Mouse (Mus musculus) common myeloid progenitor, adult 5-6 weeks (primary cell): ENCODE results near the gene Myh9. TPM values are rescaled to one million over a fixed set of nuclear protein-coding genes. Genes with fewer than 3 reads are reported as not detected.
A peak's percentile ranks its signal among the peaks of the same experiment; 100 is the strongest.
"Not testable (repeated sequence)": the region's sequence is repeated elsewhere in the genome, so short reads cannot be mapped to it uniquely, and the experiment has no call there.

Experiments used
- ATAC-seq: replicated peaks from 2 replicates; pipeline ENCODE4 v1.8.0; 2016; ENCODE audit warnings: low read depth, mild to moderate bottlenecking, moderate TSS enrichment, inconsistent platforms; ENCODE audit not compliant: poor library complexity, severe bottlenecking
- total RNA-seq: library from RNA; stranded (forward); fragments of 200-1000, 187-1606 nt; gene quantifications from 2 replicates; pipeline ENCODE4 v1.2.3, GENCODE M21; 2017

Gene Myh9
- total RNA-seq, 1 experiment from 2014 or later, result 430 TPM

- no peak for ATAC-seq
These were observed 71.6 kb downstream of the Myh9 start for GRCm38 (mm10) chr15:77770341-77770740.

GRCm38 (mm10) chr15:77766981-77767380, 75.0 kb downstream of the Myh9 start:
- ATAC-seq, result no peak

GRCm38 (mm10) chr15:77765484-77766093, 76.4 kb downstream of the Myh9 start:
- ATAC-seq, result no peak

GRCm38 (mm10) chr15:77764391-77765006, 77.5 kb downstream of the Myh9 start:
- ATAC-seq, result no peak

GRCm38 (mm10) chr15:77763702-77764101, 78.3 kb downstream of the Myh9 start:
- no peak for ATAC-seq

- no peak for ATAC-seq
These were observed 78.9 kb downstream of the Myh9 start for GRCm38 (mm10) chr15:77763050-77763449.

GRCm38 (mm10) chr15:77761561-77762380, 80.2 kb downstream of the Myh9 start:
- ATAC-seq, result peak; percentile 85

- ATAC-seq, result no peak
These were observed 80.9 kb downstream of the Myh9 start for GRCm38 (mm10) chr15:77761083-77761482.

GRCm38 (mm10) chr15:77760037-77760436, 81.9 kb downstream of the Myh9 start:
- ATAC-seq, result no peak

- ATAC-seq, result no peak
These were observed 84.3 kb downstream of the Myh9 start for GRCm38 (mm10) chr15:77757586-77758226.

GRCm38 (mm10) chr15:77756848-77757247, 85.1 kb downstream of the Myh9 start, which contains the start of gene Apol8:
Gene Apol8, minus strand, starts transcription at chr15:77757003.
- ATAC-seq, result peak; percentile 88

- ATAC-seq, result no peak
These were observed 85.9 kb downstream of the Myh9 start for GRCm38 (mm10) chr15:77756081-77756480.

- no peak for ATAC-seq
These were observed 86.8 kb downstream of the Myh9 start for GRCm38 (mm10) chr15:77755132-77755531.

- no peak for ATAC-seq
These were observed 89.5 kb downstream of the Myh9 start for GRCm38 (mm10) chr15:77752443-77752842.

GRCm38 (mm10) chr15:77750461-77750860, 91.5 kb downstream of the Myh9 start:
- ATAC-seq, result peak; percentile 81; the same call in 1 of the 2 replicates

- no peak for ATAC-seq
These were observed 92.3 kb downstream of the Myh9 start for GRCm38 (mm10) chr15:77749717-77750116.

- ATAC-seq, result no peak
These were observed 93.6 kb downstream of the Myh9 start for GRCm38 (mm10) chr15:77748414-77748813.

GRCm38 (mm10) chr15:77746326-77746725, 95.6 kb downstream of the Myh9 start:
- ATAC-seq, result no peak

GRCm38 (mm10) chr15:77745081-77745480, 96.9 kb downstream of the Myh9 start:
- no peak for ATAC-seq

GRCm38 (mm10) chr15:77744632-77745031, 97.3 kb downstream of the Myh9 start:
- no peak for ATAC-seq

- ATAC-seq, result not testable (repeated sequence)
These were observed 100.4 kb downstream of the Myh9 start for GRCm38 (mm10) chr15:77741556-77741955.
